Mouse (Mus musculus): ENCODE data around the gene Ankrd34a. TPM values are rescaled to one million over a fixed set of nuclear protein-coding genes. Genes with fewer than 3 reads are reported as not detected.

Ankrd34a gene
- polyA plus RNA-seq, 1 experiment from 2014 or later: 21.5 TPM

GRCm38 (mm10) chr3:96569506-96569905, 26.9 kb upstream of the Ankrd34a start:
- Histone ChIP-seq H3K36me3 (ENCODE audit: control insufficient read depth, insufficient read depth, low read length) (no peaks in the 10 kb centered on the region), H3K4me3 (ENCODE audit: low read length) (no peak overlapping the region), H3K9me3 (ENCODE audit: control insufficient read depth, low read length) (no peaks in the 10 kb centered on the region), H3K27me3 (replicated peaks; ENCODE audit: control insufficient read depth, insufficient read depth, low read length) (no peaks in the 10 kb centered on the region), H3K4me2 (ENCODE audit: low read length) (no peak overlapping the region), H3K9ac (ENCODE audit: low read depth, low read length) (no peak overlapping the region), H3K27ac (ENCODE audit: low read depth, low read length) (no peak overlapping the region), H3K4me1 (ENCODE audit: control insufficient read depth, insufficient read depth, low read depth, low read length) (no peaks in the 10 kb centered on the region)
- no peak for ATAC-seq
- 85% methylated on average over 13 of the region's 13 CpGs for WGBS

- Histone ChIP-seq H3K36me3 (ENCODE audit: control insufficient read depth, insufficient read depth, low read length) (no peaks in the 10 kb centered on the region), H3K9ac (ENCODE audit: low read depth, low read length) (no peak overlapping the region), H3K27ac (ENCODE audit: low read depth, low read length) (no peak overlapping the region), H3K4me1 (ENCODE audit: control insufficient read depth, insufficient read depth, low read depth, low read length) (no peaks in the 10 kb centered on the region), H3K27me3 (replicated peaks; ENCODE audit: control insufficient read depth, insufficient read depth, low read length) (no peaks in the 10 kb centered on the region), H3K4me2 (ENCODE audit: low read length) (no peak overlapping the region), H3K9me3 (ENCODE audit: control insufficient read depth, low read length) (no peaks in the 10 kb centered on the region), H3K4me3 (ENCODE audit: low read length) (no peak overlapping the region)
- 87% methylated on average over 11 of the region's 11 CpGs for WGBS
- ATAC-seq: no peak
These were observed 26.4 kb upstream of the Ankrd34a start for GRCm38 (mm10) chr3:96569966-96570605.

DNA sequence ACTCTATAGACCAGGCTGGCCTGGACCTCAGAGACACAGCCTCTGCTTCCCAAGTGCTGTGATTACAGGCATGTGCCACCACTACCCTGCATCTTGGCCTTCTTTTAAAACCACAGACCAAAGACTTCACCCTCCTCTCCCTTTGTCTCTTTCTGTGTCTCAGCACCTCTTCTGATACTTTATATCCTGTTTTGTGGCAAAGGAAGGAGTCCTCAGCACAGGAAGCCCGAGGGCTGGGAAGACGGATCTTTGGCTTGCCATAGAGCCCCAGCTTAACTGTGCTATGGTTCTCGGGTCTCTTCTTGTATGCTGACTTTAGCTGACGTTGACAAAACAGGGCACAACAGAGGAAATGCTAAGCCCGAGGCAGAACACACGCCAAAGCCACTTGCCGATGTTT, 25.8 kb upstream of the Ankrd34a start:
- Histone ChIP-seq H3K36me3 (ENCODE audit: control insufficient read depth, insufficient read depth, low read length) (no peaks in the 10 kb centered on the region), H3K9me3 (ENCODE audit: control insufficient read depth, low read length) (no peaks in the 10 kb centered on the region), H3K4me2 (ENCODE audit: low read length) (no peak overlapping the region), H3K9ac (ENCODE audit: low read depth, low read length) (no peak overlapping the region), H3K4me3 (ENCODE audit: low read length) (no peak overlapping the region), H3K4me1 (ENCODE audit: control insufficient read depth, insufficient read depth, low read depth, low read length) (no peaks in the 10 kb centered on the region), H3K27me3 (replicated peaks; ENCODE audit: control insufficient read depth, insufficient read depth, low read length) (no peaks in the 10 kb centered on the region), H3K27ac (ENCODE audit: low read depth, low read length) (no peak overlapping the region)
- ATAC-seq: no peak
- 83% methylated on average over 7 of the region's 7 CpGs for WGBS

- no peak overlapping the region for H3K4me3 ChIP-seq (ENCODE audit: low read length)
- 80% methylated on average over 2 of the region's 2 CpGs for WGBS
- H3K9me3 ChIP-seq (ENCODE audit: control insufficient read depth, low read length): no peaks in the 10 kb centered on the region
These were observed 25.1 kb upstream of the Ankrd34a start for GRCm38 (mm10) chr3:96571336-96571735.

DNA sequence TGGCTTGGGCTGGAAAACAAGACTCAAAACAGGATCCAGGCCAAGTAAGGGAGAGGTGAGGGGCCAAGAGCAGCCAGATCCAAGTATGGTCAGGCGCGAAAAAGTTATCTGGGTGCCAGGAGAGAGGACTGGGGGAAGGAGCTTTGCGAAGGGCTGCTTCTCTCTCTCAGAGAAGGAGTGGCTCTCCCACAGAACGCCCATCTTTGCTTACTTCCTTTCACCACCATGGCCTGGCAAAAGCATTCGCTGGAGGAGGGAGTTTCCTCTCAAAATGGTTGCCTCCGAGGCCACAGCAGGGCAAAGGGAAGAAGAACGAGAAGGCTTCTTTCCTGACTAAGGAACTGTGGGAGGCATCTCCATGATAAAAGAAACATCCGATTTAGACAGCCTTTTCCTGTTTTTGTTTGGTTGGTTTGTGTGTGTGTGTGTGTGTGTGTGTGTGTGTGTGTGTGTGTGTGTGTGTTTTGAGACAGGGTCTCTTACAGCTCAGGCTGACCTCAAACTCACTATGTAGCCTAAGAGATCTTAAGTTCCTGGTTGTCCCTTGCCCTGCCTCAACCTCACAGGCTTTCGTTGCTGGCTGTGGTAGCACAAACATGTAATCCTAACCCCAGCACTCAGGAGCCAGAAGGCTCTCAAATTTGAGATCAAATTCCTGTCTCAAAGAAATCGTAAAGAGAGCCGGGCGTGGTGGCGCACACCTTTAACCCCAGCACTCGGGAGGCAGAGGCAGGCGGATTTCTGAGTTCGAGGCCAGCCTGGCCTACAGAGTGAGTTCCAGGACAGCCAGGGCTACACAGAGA, 24.3 kb upstream of the Ankrd34a start:
- WGBS: 78% methylated on average over 16 of the region's 16 CpGs
- H3K4me3 ChIP-seq (ENCODE audit: low read length): no peak overlapping the region
- no peaks in the 10 kb centered on the region; the same call in 1 of the 2 replicates for H3K4me1 ChIP-seq (ENCODE audit: control insufficient read depth, insufficient read depth, low read depth, low read length)
- no peaks in the 10 kb centered on the region for H3K27me3 ChIP-seq (replicated peaks; ENCODE audit: control insufficient read depth, insufficient read depth, low read length)
- H3K9ac ChIP-seq (ENCODE audit: low read depth, low read length): no peak overlapping the region
- H3K9me3 ChIP-seq (ENCODE audit: control insufficient read depth, low read length): no peaks in the 10 kb centered on the region
- H3K36me3 ChIP-seq (ENCODE audit: control insufficient read depth, insufficient read depth, low read length): no peaks in the 10 kb centered on the region
- no peak overlapping the region for H3K4me2 ChIP-seq (ENCODE audit: low read length)
- no peak for ATAC-seq
- no peak overlapping the region for H3K27ac ChIP-seq (ENCODE audit: low read depth, low read length)

More at GRCm38 (mm10) chr3:96571336-96571735, 25.1 kb upstream of the Ankrd34a start:
- ATAC-seq: no peak
- H3K27me3 ChIP-seq (replicated peaks; ENCODE audit: control insufficient read depth, insufficient read depth, low read length): no peaks in the 10 kb centered on the region
- no peaks in the 10 kb centered on the region for H3K36me3 ChIP-seq (ENCODE audit: control insufficient read depth, insufficient read depth, low read length)
- H3K4me2 ChIP-seq (ENCODE audit: low read length): no peak overlapping the region
- H3K4me1 ChIP-seq (ENCODE audit: control insufficient read depth, insufficient read depth, low read depth, low read length): no peaks in the 10 kb centered on the region
- no peak overlapping the region for H3K9ac ChIP-seq (ENCODE audit: low read depth, low read length)
- H3K27ac ChIP-seq (ENCODE audit: low read depth, low read length): no peak overlapping the region

DNA sequence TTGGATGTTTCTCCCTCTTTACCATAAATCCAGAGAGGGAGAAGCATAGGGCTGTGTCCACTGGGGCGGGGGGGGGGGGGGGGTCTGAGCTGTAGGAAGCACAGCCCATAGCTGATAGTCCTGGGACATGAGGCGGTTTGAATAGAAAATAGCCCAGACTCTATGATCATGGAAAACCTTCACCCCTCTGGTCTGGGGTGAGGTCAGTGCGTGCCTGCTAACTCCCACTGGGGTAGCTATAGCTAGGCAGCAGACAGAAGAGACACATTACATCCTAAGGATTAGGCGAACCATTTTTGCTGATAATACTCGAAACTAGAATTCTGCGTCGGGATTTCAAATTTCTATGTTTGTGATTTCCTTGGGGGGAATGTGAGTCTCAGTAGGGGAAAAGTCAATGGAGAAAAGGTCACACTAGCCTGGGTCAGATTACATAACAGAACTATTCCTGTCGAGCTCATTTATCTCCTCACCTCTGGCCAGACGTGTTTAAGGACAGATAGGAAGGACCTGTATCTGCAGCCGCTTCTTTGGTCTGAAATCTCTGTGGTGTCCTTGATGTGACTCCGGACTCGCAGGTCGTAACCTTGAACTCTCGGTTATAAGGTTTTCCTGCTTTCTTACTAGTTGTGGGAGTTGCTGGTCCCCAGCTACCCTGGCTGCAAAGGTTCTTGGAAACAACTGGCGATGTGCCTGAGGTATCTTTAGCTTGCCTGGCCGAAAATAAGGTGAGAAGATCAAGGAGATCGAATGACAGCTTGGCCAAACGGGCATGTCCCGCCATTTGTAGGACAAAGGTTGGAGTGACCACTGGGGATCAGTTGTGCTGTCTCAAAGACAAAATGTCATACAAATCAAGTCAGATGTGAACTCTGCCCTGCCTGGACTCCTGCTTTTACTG, 22.6 kb upstream of the Ankrd34a start:
- H3K9me3 ChIP-seq (ENCODE audit: control insufficient read depth, low read length): no peaks in the 10 kb centered on the region
- no peak overlapping the region for H3K27ac ChIP-seq (ENCODE audit: low read depth, low read length)
- H3K36me3 ChIP-seq (ENCODE audit: control insufficient read depth, insufficient read depth, low read length): no peaks in the 10 kb centered on the region
- ATAC-seq: no peak
- H3K4me3 ChIP-seq (ENCODE audit: low read length): no peak overlapping the region
- peaks cover 3% of the 10 kb centered on the region for H3K4me1 ChIP-seq (ENCODE audit: control insufficient read depth, insufficient read depth, low read depth, low read length)
- 86% methylated on average over 18 of the region's 19 CpGs for WGBS
- no peaks in the 10 kb centered on the region for H3K27me3 ChIP-seq (replicated peaks; ENCODE audit: control insufficient read depth, insufficient read depth, low read length)
- H3K9ac ChIP-seq (ENCODE audit: low read depth, low read length): no peak overlapping the region
- H3K4me2 ChIP-seq (ENCODE audit: low read length): no peak overlapping the region

DNA sequence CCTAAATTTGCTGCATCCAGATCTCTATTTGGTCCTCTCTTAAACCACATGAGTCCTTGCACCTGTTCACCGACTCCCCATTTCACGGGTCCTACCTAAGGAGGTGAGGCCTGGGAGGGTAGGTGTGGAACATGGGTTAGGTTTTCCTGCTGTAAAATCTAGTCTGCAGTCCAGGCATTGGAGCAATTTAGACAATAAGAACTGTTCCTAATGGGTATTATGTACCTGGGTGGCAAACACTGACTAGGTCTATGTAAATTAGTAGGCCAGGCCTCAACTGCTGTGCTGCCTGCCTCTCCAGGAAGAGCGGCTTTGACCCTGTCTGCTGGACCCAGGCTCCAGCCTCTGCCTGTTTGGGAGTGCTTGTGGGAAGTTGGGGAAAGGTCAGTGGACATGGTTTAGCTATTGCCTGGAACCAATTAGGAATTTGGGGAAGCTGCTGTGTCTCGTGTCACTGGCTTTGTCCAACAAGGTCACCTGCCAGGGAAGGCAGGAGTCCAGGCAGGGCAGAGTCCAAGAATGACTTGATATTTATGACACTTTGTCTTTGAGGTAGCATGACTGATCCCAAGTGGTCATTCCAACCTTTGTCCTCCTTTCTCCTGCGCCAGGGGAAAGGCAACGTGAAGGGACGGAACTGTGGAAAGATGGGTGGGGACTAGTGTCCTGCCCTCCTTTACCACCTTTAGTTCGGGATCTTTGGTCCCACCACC, 21.0 kb upstream of the Ankrd34a start:
- WGBS: 80% methylated on average over 8 of the region's 8 CpGs
- H3K9ac ChIP-seq (ENCODE audit: low read depth, low read length): no peak overlapping the region
- H3K36me3 ChIP-seq (ENCODE audit: control insufficient read depth, insufficient read depth, low read length): no peaks in the 10 kb centered on the region
- no peaks in the 10 kb centered on the region for H3K9me3 ChIP-seq (ENCODE audit: control insufficient read depth, low read length)
- H3K27me3 ChIP-seq (replicated peaks; ENCODE audit: control insufficient read depth, insufficient read depth, low read length): no peaks in the 10 kb centered on the region
- H3K4me3 ChIP-seq (ENCODE audit: low read length): no peak overlapping the region
- peaks cover 4% of the 10 kb centered on the region for H3K4me1 ChIP-seq (ENCODE audit: control insufficient read depth, insufficient read depth, low read depth, low read length)
- no peak for ATAC-seq
- no peak overlapping the region for H3K4me2 ChIP-seq (ENCODE audit: low read length)
- H3K27ac ChIP-seq (ENCODE audit: low read depth, low read length): no peak overlapping the region

GRCm38 (mm10) chr3:96576005-96576658, 20.3 kb upstream of the Ankrd34a start:
- Histone ChIP-seq H3K4me1 (ENCODE audit: control insufficient read depth, insufficient read depth, low read depth, low read length) (peaks cover 7% of the 10 kb centered on the region), H3K27ac (ENCODE audit: low read depth, low read length) (no peak overlapping the region), H3K36me3 (ENCODE audit: control insufficient read depth, insufficient read depth, low read length) (no peaks in the 10 kb centered on the region), H3K9ac (ENCODE audit: low read depth, low read length) (no peak overlapping the region; the same call in 1 of the 2 replicates), H3K4me3 (ENCODE audit: low read length) (peak overlapping the region; percentile 15; the same call in 1 of the 2 replicates), H3K27me3 (replicated peaks; ENCODE audit: control insufficient read depth, insufficient read depth, low read length) (no peaks in the 10 kb centered on the region), H3K9me3 (ENCODE audit: control insufficient read depth, low read length) (no peaks in the 10 kb centered on the region), H3K4me2 (ENCODE audit: low read length) (peak overlapping the region; percentile 43)
- WGBS: 59% methylated on average over 14 of the region's 14 CpGs
- ATAC-seq: peak; percentile 5; the same call in 1 of the 2 replicates

Measured in hindbrain, embryonic 16.5 days (tissue).